Mouse (Mus musculus): ENCODE data around the gene Vwa2.

The Vwa2 gene

DNA sequence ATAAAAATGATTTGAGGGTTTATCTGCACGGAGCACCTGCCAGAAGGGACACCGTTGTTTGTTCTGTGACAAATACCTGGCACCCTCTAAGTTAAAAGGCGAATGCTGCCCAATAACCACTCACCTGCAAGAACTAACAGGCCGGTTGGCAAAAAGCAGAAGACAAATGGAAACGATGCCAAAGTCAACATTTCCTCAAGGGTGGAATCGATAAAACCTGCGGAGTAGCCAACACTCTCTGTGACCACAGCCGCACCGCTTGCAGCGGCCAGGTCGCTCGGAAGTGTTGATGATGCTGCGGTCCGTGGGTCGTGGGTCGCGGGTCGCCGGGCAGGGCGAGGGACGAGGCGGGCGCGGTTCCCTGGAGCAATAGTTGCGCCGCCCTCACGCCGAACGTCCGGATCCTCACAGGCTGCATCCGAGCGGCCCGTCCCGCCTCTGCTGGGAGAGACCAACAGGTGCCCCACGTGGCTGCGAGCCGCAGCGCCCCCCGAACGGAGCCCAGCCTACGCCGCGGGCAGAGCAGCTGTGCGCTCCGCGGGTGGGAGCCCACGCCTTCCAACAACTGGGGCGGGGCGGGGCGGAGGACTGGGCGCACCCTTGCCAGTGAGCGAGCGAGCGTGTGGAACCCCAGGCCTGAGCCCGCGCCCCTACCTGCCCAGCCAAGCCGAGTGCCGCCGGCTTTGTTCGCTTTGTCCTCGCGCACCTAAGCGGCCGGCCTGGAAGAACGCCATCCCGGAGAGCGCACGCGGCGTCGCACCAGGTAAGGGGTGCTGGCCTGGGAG, at the start of gene Vwa2:
Vwa2 (plus strand) TSS at position 434 of the 785 bp plus-strand sequence.
- DNase-seq (ENCODE audit: inconsistent age in 2 of 2, low spot score in 1 of 2): peak in 1 of 2 experiments; percentile 38

- no peak for DNase-seq (ENCODE audit: inconsistent age in 2 of 2, low spot score in 1 of 2)
Measured at GRCm38 (mm10) chr19:56826047-56826631, 47.9 kb upstream of the Vwa2 start, which contains the start of gene Tdrd1. TSS of gene Tdrd1 (plus strand) at chr19:56826209.

GRCm38 (mm10) chr19:56828305-56828704, 45.7 kb upstream of the Vwa2 start:
- no peak for DNase-seq (ENCODE audit: inconsistent age in 2 of 2, low spot score in 1 of 2)

- no peak for DNase-seq (ENCODE audit: inconsistent age in 2 of 2, low spot score in 1 of 2)
Measured at GRCm38 (mm10) chr19:56829267-56829666, 44.8 kb upstream of the Vwa2 start.

DNA sequence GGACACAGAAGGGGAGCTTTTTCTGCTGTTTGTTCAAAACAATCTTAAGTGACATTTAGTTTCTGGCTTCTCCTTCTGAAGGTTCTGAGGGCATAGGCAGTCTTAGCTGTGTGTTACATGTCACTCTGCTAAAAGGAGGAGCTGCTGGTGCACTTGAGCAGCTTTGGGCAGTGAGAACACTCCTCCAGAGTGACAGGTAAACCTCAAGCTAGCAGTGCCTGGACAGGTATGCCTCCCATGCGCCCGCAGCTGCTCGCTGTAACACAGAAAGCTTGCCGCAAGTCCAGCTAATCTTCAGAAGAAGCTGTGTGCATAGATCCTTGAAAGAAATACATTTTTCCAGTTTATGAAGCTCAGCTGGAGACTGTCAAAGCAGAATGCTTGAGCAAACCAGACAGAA, 43.9 kb upstream of the Vwa2 start:
- no peak for DNase-seq (ENCODE audit: inconsistent age in 2 of 2, low spot score in 1 of 2)

- DNase-seq (ENCODE audit: inconsistent age in 2 of 2, low spot score in 1 of 2): no peak
Measured at GRCm38 (mm10) chr19:56835340-56835739, 38.7 kb upstream of the Vwa2 start.

DNA sequence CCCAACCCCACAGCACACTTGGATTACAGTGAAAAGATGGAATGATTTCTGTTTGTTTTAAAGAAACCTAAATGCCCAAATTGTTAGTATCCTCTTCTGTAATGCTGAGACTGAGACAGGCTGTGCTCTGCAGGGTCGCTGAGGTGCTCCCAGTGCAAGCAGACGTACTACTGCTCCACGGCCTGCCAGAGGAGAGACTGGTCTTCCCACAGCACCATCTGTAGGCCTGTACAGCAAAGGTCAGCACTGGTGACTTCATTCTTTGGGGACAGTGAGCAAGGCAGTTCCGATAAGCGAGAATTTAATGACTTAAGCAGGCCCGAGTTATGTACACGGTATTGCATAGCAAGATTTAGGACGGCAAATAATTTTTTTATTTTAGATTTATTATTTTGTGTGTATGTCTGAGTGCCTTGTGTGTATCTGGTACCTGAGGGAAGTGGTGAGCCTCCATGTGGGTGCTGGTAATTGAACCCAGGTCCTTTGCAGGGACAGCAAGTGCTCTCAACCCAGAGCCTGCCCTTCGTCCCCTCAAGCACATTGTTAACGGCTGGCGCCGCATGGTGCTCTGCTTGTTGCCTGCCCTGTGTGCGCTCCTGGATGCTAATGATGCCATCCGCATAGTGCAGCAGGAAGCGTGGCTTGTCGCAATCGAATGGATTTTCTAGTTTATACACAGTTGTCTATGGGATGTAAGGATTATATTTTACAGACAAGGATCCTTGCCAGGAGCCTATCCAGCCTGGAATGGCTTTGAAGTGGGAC, 34.9 kb upstream of the Vwa2 start:
- DNase-seq (ENCODE audit: inconsistent age in 2 of 2, low spot score in 1 of 2): peak in 1 of 2 experiments; percentile 9

DNA sequence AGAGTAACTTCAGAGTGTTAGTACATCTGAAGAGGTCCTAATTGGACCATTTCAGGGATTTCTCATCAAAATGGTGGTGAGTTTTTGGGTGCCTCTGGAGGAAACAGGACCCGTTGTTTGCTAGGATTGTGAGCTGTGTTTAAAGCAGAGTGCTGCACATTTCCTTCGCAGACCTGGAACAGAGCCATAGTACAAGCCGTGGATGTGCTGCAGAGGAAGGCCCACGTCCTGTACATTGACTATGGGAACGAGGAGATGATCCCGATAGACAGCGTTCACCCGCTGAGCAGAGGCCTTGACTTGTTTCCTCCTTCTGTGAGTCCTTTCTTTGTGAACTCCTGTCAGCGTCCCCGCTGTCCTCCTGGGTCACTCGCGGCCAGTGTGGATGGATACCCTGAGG, 31.1 kb upstream of the Vwa2 start:
- no peak for DNase-seq (ENCODE audit: inconsistent age in 2 of 2, low spot score in 1 of 2)

GRCm38 (mm10) chr19:56852590-56852989, 21.5 kb upstream of the Vwa2 start:
- DNase-seq (ENCODE audit: inconsistent age in 2 of 2, low spot score in 1 of 2): no peak

DNA sequence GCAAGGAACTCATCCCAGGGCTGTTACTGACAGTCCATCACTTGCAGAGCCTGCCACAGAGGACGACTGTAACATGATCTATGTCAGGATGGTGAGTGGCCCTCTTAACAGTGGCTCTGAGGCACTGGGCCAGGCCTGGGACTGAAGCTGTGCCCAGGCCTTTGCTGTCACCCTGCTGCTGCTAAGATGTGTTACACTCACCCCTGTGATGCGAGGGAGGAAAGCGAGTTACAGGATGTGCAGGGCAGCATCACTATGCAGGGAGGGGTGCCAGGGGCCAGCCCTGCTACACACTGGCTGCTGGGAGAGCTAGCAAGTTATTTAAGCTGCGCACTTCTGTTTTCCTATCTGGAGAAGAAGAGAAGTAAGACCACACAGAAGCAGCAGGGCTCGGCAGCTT, 17.6 kb upstream of the Vwa2 start:
- DNase-seq (ENCODE audit: inconsistent age in 2 of 2, low spot score in 1 of 2): no peak

- no peak for DNase-seq (ENCODE audit: inconsistent age in 2 of 2, low spot score in 1 of 2)
Measured at GRCm38 (mm10) chr19:56867701-56868100, 6.3 kb upstream of the Vwa2 start.

- no peak for DNase-seq (ENCODE audit: inconsistent age in 2 of 2, low spot score in 1 of 2)
Measured at GRCm38 (mm10) chr19:56874601-56875315, 709 bp downstream of the Vwa2 start.

DNA sequence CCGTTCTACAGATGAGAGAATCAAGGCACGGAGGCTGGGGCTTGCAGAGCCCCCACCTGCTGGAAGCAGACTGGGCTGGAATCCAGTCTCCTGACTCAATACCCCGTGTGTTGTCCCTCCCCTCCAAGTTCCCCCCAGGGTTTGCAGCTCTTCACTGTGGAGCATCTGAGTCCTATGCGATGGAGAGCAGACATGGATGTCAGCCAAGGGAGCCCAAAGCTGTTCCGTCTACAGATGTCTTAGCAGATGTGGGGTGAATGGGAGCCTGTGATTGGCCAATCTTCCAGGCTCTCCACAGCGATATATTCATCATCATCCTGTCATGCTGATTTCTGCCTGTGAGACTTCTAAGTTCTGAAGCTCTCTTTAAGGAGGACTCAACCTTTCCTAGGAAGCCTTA, 3.3 kb downstream of the Vwa2 start:
- DNase-seq (ENCODE audit: inconsistent age in 2 of 2, low spot score in 1 of 2): no peak

DNA sequence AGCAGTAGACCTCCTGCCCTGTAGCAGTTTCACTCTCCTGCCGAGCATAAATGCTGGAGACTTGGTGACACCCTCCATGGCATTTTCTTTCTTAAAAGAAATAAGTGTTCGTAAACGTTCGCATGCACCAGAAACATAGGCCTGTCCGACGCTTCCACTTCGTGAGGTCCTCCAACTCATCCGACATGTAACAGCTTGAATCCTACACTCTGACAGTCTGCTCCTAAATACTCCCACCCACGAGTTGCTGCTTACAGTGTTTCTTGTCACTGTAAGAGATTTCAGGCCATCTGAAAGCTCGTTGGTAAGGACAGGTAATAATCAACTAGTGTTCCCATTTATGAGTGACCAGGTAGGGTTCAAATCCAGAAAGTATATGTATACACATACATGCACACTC, 13.8 kb downstream of the Vwa2 start:
- no peak for DNase-seq (ENCODE audit: inconsistent age in 2 of 2, low spot score in 1 of 2)

DNA sequence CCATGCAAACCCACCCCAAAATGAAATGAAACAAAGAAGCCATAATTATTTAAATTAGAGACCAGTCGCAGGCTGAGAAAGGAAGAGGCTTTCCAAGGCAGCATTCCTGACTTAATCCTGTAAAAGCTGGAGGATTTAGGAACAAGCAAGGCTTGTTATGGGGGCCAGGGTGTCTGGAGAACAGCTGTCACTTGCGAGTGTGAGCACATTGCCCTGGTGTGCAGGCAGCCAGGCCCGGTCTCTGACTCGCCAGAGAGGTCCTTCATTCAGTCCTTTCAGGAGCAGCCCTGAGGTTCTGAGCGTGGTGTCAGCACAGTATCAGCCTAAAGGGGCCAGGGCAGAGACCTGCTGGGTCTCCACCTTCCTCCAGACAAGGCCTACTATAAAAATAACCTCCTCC, 14.6 kb downstream of the Vwa2 start:
- DNase-seq (ENCODE audit: inconsistent age in 2 of 2, low spot score in 1 of 2): no peak

DNA sequence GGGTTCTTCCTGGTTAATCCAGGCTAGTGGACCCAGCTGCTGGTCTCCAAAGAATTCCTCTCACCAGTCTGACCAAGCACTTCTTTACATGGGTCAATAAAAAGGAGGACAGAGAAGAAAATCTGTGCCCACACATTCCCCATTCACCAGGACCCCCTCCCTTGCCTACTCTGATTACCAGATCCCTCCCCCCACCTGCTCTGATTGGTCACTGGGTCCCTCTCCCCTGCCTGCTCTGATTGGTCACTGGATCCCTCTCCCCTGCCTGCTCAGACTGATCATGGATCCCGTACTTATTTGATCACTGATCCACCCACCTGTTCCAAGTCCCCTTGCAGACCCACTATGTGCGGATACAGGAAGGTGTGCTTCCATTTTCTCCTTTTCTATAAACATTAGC, 17.4 kb downstream of the Vwa2 start:
- no peak for DNase-seq (ENCODE audit: inconsistent age in 2 of 2, low spot score in 1 of 2)

DNA sequence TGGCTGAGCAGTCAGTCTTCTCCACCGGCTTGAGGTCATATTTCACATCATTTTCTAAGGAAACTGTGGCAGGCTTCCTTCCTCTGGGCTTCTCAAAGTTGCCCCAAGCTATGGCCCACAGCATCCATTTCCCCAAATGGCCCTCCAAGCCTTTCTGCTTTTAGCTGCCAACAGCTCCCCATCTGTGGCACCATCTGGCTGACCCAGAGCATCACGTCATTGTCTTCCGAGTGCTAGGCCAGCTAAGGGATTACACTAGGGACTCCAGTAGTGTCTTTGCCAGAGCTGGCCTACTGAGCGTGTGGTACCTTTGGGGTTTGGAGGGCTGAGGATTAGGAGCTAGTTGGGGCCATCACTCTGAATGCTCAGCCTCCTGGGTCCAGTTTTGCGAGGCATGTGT, 18.5 kb downstream of the Vwa2 start:
- DNase-seq (ENCODE audit: inconsistent age in 2 of 2, low spot score in 1 of 2): no peak

DNA sequence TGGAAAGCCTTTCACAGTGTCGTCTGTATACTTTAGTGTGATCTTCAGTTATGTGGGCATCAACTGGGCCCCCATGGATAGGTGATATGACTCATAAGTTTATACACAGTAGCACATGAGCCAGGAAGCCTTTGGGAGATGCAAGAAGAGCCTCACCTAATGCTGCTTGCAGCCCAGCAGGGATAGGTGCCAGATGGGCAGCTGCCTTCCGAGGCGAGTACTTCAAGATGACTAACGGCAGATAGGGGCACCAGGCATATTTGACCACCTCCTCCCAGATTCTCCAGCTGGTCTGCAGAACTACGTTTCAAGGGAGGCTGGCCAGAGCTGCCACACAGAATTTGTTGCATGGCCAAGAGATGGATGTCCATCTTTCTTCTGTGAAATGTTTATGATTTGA, 19.3 kb downstream of the Vwa2 start:
- DNase-seq (ENCODE audit: inconsistent age in 2 of 2, low spot score in 1 of 2): no peak

DNA sequence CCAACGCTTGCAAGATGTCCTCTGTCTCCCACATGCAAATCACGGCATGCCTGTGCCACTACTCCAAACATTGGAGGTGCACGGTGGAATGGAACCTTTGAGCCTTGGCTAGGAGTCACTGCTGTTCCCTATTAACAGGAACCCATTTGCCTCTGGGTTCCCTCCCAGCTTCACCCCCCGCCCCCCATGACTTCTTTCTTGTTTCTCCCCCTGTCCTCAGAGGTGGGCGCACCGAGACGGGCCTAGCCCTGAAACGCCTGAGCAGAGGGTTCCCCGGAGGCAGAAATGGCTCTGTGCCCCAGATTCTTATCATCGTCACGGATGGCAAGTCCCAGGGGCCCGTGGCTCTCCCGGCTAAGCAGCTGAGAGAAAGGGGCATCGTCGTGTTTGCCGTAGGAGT, 23.6 kb downstream of the Vwa2 start:
- no peak for DNase-seq (ENCODE audit: inconsistent age in 2 of 2, low spot score in 1 of 2)

GRCm38 (mm10) chr19:56904095-56904494, 30.0 kb downstream of the Vwa2 start:
- DNase-seq (ENCODE audit: inconsistent age in 2 of 2, low spot score in 1 of 2): no peak

GRCm38 (mm10) chr19:56905395-56905794, 31.3 kb downstream of the Vwa2 start:
- no peak for DNase-seq (ENCODE audit: inconsistent age in 2 of 2, low spot score in 1 of 2)

All from adrenal gland, adult (tissue).